Mouse (Mus musculus) kidney, embryonic 16.5 days (tissue): ENCODE measurements at regions not wholly inside any gene's neighbourhood (a gene's known extent, or its start where the extent isn't known, plus 50 kb on each side); places are given as distances from the start of the nearest gene placed in this dataset.

Experiments used
- ATAC-seq: fragments of 200-750 bp; cut with Nextera tagmentation; 2 replicates; pipeline ENCODE4 v1.8.0; 2017; ENCODE audit warnings: moderate TSS enrichment; ENCODE audit not compliant: low FRiP score, low TSS enrichment
- H3K27ac ChIP-seq: fragments of 300-500 bp; sonication (generic); 2 replicates; pipeline ENCODE4 v1.5.1; 2014; ENCODE audit warnings: low read length
- H3K27me3 ChIP-seq: fragments of 300-500 bp; sonication (generic); 2 replicates; pipeline ENCODE4 v1.6.1; 2014; ENCODE audit warnings: low read length, control low read depth, mixed read lengths; ENCODE audit not compliant: insufficient read depth
- H3K36me3 ChIP-seq: fragments of 300-500 bp; sonication (generic); 2 replicates; pipeline ENCODE4 v1.6.1; 2014; ENCODE audit warnings: low read length, control low read depth, mixed read lengths; ENCODE audit not compliant: insufficient read depth
- H3K4me1 ChIP-seq: fragments of 300-500 bp; sonication (generic); 2 replicates; pipeline ENCODE4 v1.6.1; 2014; ENCODE audit warnings: low read length, control low read depth, mixed read lengths; ENCODE audit not compliant: insufficient read depth
- H3K4me2 ChIP-seq: fragments of 300-500 bp; sonication (generic); replicated peaks from 2 replicates; pipeline ENCODE4 v1.6.1; 2014; ENCODE audit warnings: low read depth, low read length
- H3K4me3 ChIP-seq: fragments of 300-500 bp; sonication (generic); 2 replicates; pipeline ENCODE4 v1.5.1; 2014; ENCODE audit warnings: mild to moderate bottlenecking, low read length
- H3K9ac ChIP-seq: fragments of 300-500 bp; sonication (generic); replicated peaks from 2 replicates; pipeline ENCODE4 v1.6.1; 2014; ENCODE audit warnings: low read length
- H3K9me3 ChIP-seq: fragments of 300-500 bp; sonication (generic); 2 replicates; pipeline ENCODE4 v1.6.1; 2016; ENCODE audit warnings: low read length, control low read depth
- WGBS: fragments of 180-500 bp; shearing (Covaris S2); extraction: QIAGEN DNeasy Blood & Tissue Kit; methylation state at CpG from one replicate; pipeline ENCODE4 v1.1.7; 2014; 5-methylcytosine and 5-hydroxymethylcytosine counted together

DNA sequence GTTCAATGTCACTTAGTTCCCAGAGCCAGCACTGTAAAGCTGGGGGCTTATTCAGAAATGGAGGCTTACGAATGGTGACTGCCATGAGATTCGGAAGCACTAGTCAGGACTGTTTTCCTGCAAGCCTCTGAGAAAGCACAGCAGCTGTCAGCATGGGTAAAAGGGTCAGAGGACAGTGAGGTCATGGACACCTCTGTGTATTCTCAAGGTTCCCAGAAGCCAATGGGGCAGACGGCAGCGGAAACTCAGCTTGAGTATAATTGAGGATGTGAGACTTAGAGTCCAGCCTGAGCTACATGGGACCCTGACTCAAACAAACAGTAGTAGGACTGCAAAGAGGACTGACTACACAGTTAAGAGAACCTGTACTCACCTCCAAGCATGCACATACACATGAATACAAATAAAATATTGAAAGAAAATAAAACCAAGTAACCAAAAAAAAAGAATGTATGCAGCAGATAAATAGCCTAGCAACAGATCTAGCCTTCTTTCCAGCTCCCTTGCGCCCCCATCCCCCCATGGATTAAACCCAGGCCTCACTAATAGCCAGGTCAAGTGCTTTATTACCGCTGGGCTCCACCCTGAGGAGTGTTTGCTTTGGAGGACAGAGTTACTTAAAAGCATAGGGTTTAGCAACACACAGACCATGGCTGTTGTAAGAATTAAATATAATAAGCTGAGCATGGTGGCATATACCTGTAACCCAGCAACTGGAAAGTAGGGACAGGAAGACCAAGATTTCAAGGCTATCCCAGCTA is 67.8 kb upstream of the Calm2 start:
- Histone ChIP-seq H3K9ac (no peak overlapping the region), H3K36me3 (no peaks in the 10 kb centered on the region), H3K4me1 (peaks cover 18% of the 10 kb centered on the region), H3K4me3 (no peak overlapping the region), H3K27me3 (no peaks in the 10 kb centered on the region), H3K9me3 (no peaks in the 10 kb centered on the region), H3K4me2 (no peak overlapping the region), H3K27ac (no peak overlapping the region)
- 48% methylated on average over 6 of the region's 6 CpGs for whole genome bisulfite sequencing
- no peak for ATAC-seq

DNA sequence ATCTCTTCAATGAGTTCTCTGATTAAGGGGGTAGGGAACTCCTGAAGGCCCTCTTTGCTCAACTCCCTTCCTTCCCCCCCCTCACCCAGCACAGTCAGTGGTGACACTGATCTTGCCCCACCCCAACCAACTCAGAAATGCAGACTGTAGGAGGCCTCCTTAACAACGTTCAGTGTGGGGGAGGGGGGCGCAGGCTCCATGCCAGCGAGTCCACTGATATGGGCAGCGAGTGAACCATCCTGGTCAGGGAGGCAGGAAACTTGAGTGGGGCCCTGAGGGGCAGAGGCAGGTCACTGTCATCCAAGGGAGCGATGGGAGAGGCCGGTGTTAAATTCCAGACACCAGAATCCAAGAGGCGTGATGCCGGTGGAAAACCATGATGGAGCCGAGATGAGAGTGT is 70.5 kb upstream of the Calm2 start:
- no peak overlapping the region for H3K9ac ChIP-seq
- WGBS, result 29% methylated on average over 9 of the region's 9 CpGs
- H3K27me3 ChIP-seq, result no peaks in the 10 kb centered on the region
- no peaks in the 10 kb centered on the region for H3K9me3 ChIP-seq
- H3K27ac ChIP-seq, result no peak overlapping the region
- ATAC-seq, result peak; percentile 65
- H3K36me3 ChIP-seq, result no peaks in the 10 kb centered on the region
- no peak overlapping the region for H3K4me3 ChIP-seq
- H3K4me1 ChIP-seq, result peaks cover 26% of the 10 kb centered on the region
- H3K4me2 ChIP-seq, result no peak overlapping the region

DNA sequence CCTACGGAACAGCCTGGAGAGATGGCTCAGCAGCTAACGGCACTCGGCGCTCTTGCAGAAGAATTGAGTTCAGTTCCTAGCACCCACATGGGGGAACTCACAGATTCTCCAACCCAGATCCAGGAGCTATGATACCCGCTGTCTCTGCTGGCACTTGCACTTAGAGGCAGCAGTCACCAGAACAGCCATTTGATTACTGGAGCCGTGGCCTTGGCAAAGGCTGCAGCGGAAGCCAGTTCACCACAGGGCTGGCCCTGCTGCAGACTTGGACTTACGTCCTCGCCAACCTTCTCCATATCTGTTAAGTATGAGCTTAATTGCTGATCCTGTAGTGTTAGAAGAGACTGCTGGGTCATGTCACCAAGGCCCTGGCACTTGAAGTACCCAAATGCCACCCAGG is 72.7 kb upstream of the Calm2 start:
- 91% methylated on average over 9 of the region's 9 CpGs for WGBS
- no peak overlapping the region for H3K9ac ChIP-seq
- H3K4me3 ChIP-seq, result no peak overlapping the region
- no peaks in the 10 kb centered on the region for H3K27me3 ChIP-seq
- no peaks in the 10 kb centered on the region for H3K9me3 ChIP-seq
- no peak overlapping the region for H3K27ac ChIP-seq
- peaks cover 34% of the 10 kb centered on the region for H3K4me1 ChIP-seq
- H3K4me2 ChIP-seq, result no peak overlapping the region
- no peaks in the 10 kb centered on the region for H3K36me3 ChIP-seq
- no peak for ATAC-seq

DNA sequence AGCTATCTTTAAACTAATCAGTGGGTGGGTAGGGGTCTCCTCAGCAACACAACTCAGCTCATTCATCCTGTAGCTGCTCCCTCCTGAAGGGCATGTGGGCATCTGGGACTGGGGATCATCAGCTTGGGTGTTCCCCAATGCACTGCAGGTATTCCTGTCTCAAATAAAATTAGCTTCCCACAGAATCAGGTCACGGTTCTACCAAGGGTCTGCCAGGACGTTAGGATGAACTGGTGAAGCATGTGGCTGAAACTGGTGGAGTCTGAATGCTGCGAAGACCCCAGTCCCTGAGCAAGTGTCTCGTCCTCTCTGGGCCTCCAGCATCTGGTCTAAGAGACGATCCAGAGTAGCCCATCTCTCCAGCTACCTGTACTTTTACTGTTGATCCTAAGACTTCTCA is 74.1 kb upstream of the Calm2 start:
- Histone ChIP-seq H3K4me3 (no peak overlapping the region), H3K36me3 (no peaks in the 10 kb centered on the region), H3K27me3 (no peaks in the 10 kb centered on the region), H3K27ac (no peak overlapping the region), H3K4me2 (no peak overlapping the region), H3K9me3 (no peaks in the 10 kb centered on the region), H3K4me1 (peaks cover 32% of the 10 kb centered on the region), H3K9ac (no peak overlapping the region)
- no peak for ATAC-seq
- 91% methylated on average over 5 of the region's 5 CpGs for WGBS

DNA sequence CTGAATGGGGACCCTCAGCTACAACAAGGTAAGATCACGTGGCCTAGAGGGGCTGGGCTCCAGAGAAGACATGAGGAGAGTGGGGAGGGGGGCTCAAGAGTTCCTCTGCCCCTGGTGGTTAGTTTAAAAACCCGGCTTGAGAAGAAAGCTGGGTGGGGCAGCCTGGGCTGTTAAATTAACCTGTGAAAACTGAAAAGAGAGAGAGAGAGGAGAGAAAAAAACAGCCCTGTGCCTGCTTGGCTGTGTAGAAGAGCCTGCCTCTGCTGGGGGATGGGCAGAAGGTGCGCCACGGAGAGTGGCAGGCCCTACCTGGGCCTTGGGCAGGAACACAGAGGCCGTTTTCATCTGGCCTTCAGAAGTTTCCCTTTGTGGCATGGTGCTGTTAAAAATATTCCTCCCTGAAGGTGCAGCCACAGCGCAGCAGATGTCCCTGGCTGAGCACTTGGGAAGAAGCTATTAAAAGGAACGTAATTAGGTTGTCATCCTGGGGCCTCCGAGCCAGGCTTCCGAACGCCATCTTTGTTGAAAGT is 75.0 kb upstream of the Calm2 start:
- H3K27me3 ChIP-seq, result no peaks in the 10 kb centered on the region
- 30% methylated on average over 10 of the region's 10 CpGs for WGBS
- no peaks in the 10 kb centered on the region for H3K9me3 ChIP-seq
- no peak overlapping the region for H3K27ac ChIP-seq
- peaks cover 29% of the 10 kb centered on the region for H3K4me1 ChIP-seq
- H3K36me3 ChIP-seq, result no peaks in the 10 kb centered on the region
- no peak overlapping the region for H3K4me3 ChIP-seq
- H3K9ac ChIP-seq, result no peak overlapping the region
- ATAC-seq, result no peak
- H3K4me2 ChIP-seq, result no peak overlapping the region

DNA sequence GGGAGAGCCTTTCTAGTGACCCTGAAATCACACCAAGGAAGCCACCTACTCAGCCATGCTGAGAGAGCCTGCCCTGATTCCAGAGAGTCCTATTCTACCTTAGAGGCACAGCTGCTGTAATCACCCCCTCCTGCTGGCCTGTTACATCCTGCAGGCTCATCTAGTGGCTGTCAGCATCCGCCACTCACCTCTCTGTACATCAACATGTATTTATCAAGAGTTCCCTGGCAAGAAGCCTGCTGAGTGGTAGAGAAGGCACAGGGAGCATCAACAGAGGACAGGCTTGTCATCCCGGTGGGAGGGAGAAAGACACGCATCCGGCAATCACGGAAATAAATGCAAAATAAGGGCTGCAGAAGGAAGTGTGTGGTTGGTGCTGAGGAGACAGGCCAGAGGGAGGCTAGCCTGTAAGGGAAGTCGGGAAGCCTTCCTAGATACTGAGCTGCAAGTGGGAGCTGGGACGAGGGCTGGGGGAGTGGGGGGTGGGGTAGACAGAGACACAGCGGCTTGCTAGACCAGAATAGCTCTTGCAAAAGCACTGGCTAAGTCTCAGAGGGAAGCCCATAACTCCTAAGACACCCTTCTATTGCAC is 75.9 kb upstream of the Calm2 start:
- WGBS, result 21% methylated on average over 8 of the region's 8 CpGs
- peaks cover 24% of the 10 kb centered on the region for H3K4me1 ChIP-seq
- H3K9ac ChIP-seq, result peak overlapping the region; percentile 4; the same call in 1 of the 2 replicates
- peak; percentile 36; the same call in 1 of the 2 replicates for ATAC-seq
- H3K4me3 ChIP-seq, result no peak overlapping the region
- no peak overlapping the region; the same call in 1 of the 2 replicates for H3K27ac ChIP-seq
- no peaks in the 10 kb centered on the region for H3K27me3 ChIP-seq
- no peak overlapping the region for H3K4me2 ChIP-seq
- H3K36me3 ChIP-seq, result no peaks in the 10 kb centered on the region
- no peaks in the 10 kb centered on the region for H3K9me3 ChIP-seq

DNA sequence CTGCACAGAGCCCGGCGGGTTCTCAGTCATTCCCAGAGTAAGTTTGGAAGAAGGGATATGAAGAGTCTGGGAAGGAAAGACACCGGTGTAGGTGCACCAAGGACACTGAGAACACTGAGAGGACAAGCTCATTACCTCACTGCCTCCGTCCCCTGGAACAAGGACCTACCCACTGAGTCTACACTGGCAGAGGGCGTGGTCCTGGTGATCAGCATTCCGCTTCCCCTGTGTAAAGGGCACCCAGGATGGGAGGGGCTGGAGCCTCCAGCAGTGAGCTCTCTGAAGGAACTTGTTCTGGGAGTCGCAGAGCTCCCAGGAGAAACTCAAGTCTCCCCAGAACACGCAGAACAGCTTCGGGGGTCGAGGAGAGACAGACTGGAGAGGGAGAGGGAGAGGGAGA is 76.9 kb upstream of the Calm2 start:
- no peak overlapping the region; the same call in 1 of the 2 replicates for H3K9ac ChIP-seq

DNA sequence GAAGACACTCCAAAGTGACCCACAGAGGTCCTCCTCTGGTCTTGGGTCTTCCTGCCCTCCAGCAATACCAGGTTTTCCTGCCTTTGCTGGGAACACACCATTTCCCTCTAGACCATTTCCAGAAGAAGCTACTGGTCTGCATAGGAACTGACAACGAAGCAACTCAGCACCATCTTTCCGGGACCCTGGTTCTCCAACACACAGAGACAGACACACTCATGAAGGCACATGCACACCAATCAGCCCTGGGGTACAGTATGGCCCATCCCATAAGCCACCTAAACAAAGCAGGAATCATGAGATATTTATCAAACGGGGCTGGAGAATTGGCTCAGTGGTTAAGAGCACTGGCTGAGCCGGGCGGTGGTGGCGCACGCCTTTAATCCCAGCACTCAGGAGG is 80.4 kb upstream of the Calm2 start:
- H3K27ac ChIP-seq, result no peak overlapping the region
- H3K9me3 ChIP-seq, result no peaks in the 10 kb centered on the region
- H3K4me2 ChIP-seq, result no peak overlapping the region
- ATAC-seq, result no peak
- 97% methylated on average over 7 of the region's 7 CpGs for WGBS
- peaks cover 49% of the 10 kb centered on the region for H3K4me1 ChIP-seq
- H3K4me3 ChIP-seq, result no peak overlapping the region
- H3K36me3 ChIP-seq, result no peaks in the 10 kb centered on the region
- H3K27me3 ChIP-seq, result no peaks in the 10 kb centered on the region
- H3K9ac ChIP-seq, result no peak overlapping the region

More for the DNA sequence above, 76.9 kb upstream of the Calm2 start:
- no peak for ATAC-seq
- H3K9me3 ChIP-seq, result no peaks in the 10 kb centered on the region
- H3K4me2 ChIP-seq, result no peak overlapping the region
- WGBS, result 42% methylated on average over 10 of the region's 10 CpGs
- H3K4me1 ChIP-seq, result peaks cover 25% of the 10 kb centered on the region
- no peaks in the 10 kb centered on the region for H3K27me3 ChIP-seq
- no peak overlapping the region for H3K4me3 ChIP-seq
- no peaks in the 10 kb centered on the region for H3K36me3 ChIP-seq
- no peak overlapping the region for H3K27ac ChIP-seq

DNA sequence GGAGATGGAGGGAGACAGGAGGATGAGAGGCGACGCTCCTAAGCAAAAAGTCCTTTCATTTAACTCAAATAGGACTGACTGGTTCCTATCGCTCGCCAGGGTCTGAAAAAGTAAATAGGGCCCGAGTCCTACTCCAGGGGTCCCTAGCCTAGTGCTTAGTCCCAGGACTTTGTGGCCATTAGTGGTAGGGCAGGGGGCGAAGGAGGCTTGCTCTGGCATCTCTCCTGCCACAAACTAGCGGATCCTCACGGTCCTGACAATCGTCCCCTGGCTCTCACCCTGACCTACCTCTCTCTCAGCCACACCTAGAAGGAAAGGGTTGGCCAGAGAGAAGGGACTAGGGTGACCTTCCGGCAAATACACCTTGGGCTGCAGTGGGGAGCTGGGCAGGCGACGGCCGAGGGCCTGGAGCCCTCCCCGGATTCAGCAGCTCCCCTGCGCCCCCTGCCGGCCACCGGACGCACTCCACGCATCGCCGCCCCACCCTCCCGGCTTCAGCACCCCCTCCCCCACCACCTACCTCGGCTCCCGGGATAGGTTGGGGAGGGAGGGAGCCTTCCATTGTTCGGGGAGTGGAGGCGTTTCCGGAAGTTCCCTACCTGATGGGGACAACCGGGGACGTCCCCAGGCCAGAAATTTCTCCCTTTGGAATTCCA is 83.6 kb upstream of the Calm2 start:
- no peaks in the 10 kb centered on the region for H3K27me3 ChIP-seq
- H3K4me2 ChIP-seq, result peak overlapping the region; percentile 67
- no peaks in the 10 kb centered on the region for H3K9me3 ChIP-seq
- peak overlapping the region; percentile 60 for H3K9ac ChIP-seq
- no peaks in the 10 kb centered on the region for H3K36me3 ChIP-seq
- peak; percentile 86 for ATAC-seq
- H3K27ac ChIP-seq, result peak overlapping the region; percentile 57
- peak overlapping the region; percentile 50 for H3K4me3 ChIP-seq
- 14% methylated on average over 26 of the region's 29 CpGs for WGBS
- H3K4me1 ChIP-seq, result peaks cover 40% of the 10 kb centered on the region
